Mouse (Mus musculus) heart, embryonic 11.5 days (tissue): ENCODE measurements at regions not wholly inside any gene's neighbourhood (a gene's known extent, or its start where the extent isn't known, plus 50 kb on each side); places are given as distances from the start of the nearest gene placed in this dataset.

Source experiments
- ATAC-seq: fragments of 200-750 bp; cut with Nextera tagmentation; replicated peaks from 2 replicates; pipeline ENCODE4 v1.8.0; 2017; ENCODE audit warnings: moderate library complexity; ENCODE audit not compliant: insufficient number of reproducible peaks, low FRiP score, low TSS enrichment
- H3K27ac ChIP-seq: fragments of 300-500 bp; sonication (generic); 2 replicates; pipeline ENCODE4 v1.5.1; 2014; ENCODE audit warnings: mild to moderate bottlenecking, low read depth, low read length
- H3K27me3 ChIP-seq: fragments of 300-500 bp; sonication (generic); 2 replicates; pipeline ENCODE4 v1.6.1; 2014; ENCODE audit warnings: mild to moderate bottlenecking, low read length, mixed read lengths; ENCODE audit not compliant: control insufficient read depth, insufficient read depth
- H3K36me3 ChIP-seq: fragments of 300-500 bp; sonication (generic); 2 replicates; pipeline ENCODE4 v1.6.1; 2014; ENCODE audit warnings: mild to moderate bottlenecking, low read length, moderate library complexity, mixed read lengths; ENCODE audit not compliant: control insufficient read depth, insufficient read depth
- H3K4me1 ChIP-seq: fragments of 300-500 bp; sonication (generic); 2 replicates; pipeline ENCODE4 v1.6.1; 2014; ENCODE audit warnings: low read length; ENCODE audit not compliant: control insufficient read depth, insufficient read depth
- H3K4me2 ChIP-seq: fragments of 300-500 bp; sonication (generic); 2 replicates; pipeline ENCODE4 v1.6.1; 2014; ENCODE audit warnings: mild to moderate bottlenecking, moderate library complexity
- H3K4me3 ChIP-seq: fragments of 300-500 bp; sonication (generic); 2 replicates; pipeline ENCODE4 v1.5.1; 2014; ENCODE audit warnings: low read depth, low read length
- H3K9ac ChIP-seq: fragments of 300-500 bp; sonication (generic); 2 replicates; pipeline ENCODE4 v1.6.1; 2014; ENCODE audit warnings: mild to moderate bottlenecking, low read depth, low read length, moderate library complexity
- H3K9me3 ChIP-seq: fragments of 300-500 bp; sonication (generic); replicated peaks from 2 replicates; pipeline ENCODE4 v1.6.1; 2016; ENCODE audit warnings: low read length; ENCODE audit not compliant: control insufficient read depth
- WGBS: fragments of 180-500 bp; shearing (Covaris S2); extraction: QIAGEN DNeasy Blood & Tissue Kit; methylation state at CpG from one replicate; pipeline ENCODE4 v1.1.7; 2014; ENCODE audit not compliant: insufficient replicate concordance; 5-methylcytosine and 5-hydroxymethylcytosine counted together

DNA sequence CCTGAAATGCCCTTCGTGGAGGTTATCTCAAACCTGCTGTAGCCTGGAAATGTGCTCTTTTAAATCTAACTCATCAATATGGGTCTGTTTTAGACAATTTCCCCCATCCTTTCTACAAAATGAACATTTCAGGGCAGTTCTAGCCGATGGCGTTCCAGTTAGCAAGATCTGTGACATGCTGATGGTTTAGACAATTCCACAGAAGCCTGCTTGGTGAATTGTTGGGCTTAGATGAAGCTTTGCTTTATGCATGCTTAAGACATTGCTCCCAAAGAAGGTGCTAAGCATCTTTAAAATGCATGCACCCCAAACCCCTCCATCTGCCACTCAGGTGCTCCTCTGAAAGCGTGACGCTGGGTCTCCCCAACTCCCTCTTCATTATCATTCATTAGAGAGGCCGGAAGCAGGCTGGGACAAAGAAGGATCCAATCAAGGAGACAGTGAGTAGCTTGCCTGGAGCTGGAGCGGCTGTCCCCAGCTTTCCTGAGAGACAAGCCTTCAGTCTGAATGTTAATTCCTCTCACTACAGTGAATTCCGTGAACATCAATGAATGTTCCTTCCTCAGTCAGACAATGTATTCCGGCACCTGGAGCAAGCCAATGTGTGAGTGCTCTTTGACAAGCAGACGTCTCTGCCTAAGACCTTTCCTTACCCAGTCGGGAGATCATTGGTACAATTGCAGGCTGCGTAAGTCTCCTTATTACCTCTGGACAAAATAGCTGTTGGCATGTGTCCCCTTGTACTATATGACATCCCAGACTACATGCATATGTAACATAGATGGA lies 127.0 kb upstream of the Sgk1 start:
- Histone ChIP-seq H3K4me1 (no peaks in the 10 kb centered on the region), H3K27me3 (no peaks in the 10 kb centered on the region), H3K36me3 (no peaks in the 10 kb centered on the region), H3K9me3 (no peaks in the 10 kb centered on the region), H3K27ac (no peak overlapping the region), H3K9ac (no peak overlapping the region), H3K4me2 (no peak overlapping the region), H3K4me3 (no peak overlapping the region)
- ATAC-seq: no peak
- WGBS: 62% methylated on average over 12 of the region's 12 CpGs

DNA sequence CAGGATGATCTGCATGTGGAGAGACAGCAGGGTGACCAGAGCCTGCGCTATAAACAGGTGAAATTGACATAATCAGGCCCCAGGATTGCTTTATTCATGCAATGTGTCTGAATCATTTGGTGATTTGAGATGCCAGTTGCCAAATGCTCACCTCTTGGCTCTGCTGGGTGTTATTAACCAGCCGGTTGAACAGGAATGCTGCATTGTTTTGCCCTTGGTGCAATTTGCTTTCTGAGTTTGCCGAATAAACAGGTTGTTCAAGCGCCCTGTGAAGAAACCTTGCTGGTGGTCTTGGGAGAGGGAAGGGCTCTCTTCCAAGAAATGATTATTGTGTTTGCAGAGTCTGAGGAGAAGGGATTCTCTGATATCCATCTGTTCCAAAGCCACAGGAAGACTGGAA lies 126.3 kb upstream of the Sgk1 start:
- H3K4me3 ChIP-seq: no peak overlapping the region
- WGBS: 81% methylated on average over 4 of the region's 4 CpGs

DNA sequence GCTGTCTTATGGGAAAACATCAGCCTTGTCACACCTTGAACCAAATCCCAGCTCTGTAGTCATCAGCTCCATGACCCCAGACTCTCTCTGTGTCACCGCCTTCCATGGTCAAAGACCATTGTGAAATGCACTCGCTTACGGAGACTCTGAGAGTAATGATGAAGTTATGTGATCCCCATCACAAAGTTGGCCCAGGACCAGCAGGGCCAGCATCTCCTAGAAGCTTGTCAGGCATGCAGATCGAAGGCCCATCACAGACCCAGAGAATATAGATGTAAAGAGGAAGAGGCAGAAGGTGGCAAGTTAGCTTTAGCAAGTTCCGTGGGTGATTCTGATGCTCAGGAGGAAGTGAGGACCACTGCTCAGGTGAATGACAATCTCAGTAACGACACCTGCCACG lies 125.2 kb upstream of the Sgk1 start:
- Histone ChIP-seq H3K4me1 (no peaks in the 10 kb centered on the region), H3K36me3 (no peaks in the 10 kb centered on the region), H3K27ac (no peak overlapping the region), H3K27me3 (no peaks in the 10 kb centered on the region), H3K9ac (no peak overlapping the region), H3K9me3 (no peaks in the 10 kb centered on the region), H3K4me2 (no peak overlapping the region), H3K4me3 (no peak overlapping the region)
- ATAC-seq: no peak
- 82% methylated on average over 7 of the region's 7 CpGs for WGBS

More for the DNA sequence above, 126.3 kb upstream of the Sgk1 start:
- no peak overlapping the region for H3K27ac ChIP-seq
- H3K4me2 ChIP-seq: no peak overlapping the region
- H3K4me1 ChIP-seq: no peaks in the 10 kb centered on the region
- no peaks in the 10 kb centered on the region for H3K36me3 ChIP-seq
- no peak for ATAC-seq
- no peaks in the 10 kb centered on the region for H3K27me3 ChIP-seq
- no peak overlapping the region for H3K9ac ChIP-seq
- no peaks in the 10 kb centered on the region for H3K9me3 ChIP-seq

DNA sequence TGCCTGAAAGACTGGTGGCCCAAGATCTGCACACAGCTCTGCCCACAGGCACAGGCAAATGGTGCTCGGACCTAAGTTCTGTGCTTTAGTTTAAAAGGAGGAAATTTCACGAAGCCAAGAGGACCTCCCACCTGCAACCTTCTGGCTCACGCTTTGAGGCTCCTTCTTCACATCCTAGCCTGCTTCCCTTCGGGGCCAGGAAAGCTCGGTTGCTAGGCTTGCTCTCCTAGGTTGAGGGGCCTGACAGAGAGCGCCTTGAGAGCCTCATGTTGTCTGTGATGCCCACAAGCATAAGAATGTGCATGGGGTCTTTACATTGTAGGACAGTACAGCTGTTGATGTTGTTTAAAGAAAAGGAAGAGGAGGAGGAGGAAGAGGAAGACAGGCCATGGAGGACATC lies 123.9 kb upstream of the Sgk1 start:
- no peak for ATAC-seq
- WGBS: 75% methylated on average over 6 of the region's 6 CpGs
- H3K36me3 ChIP-seq: no peaks in the 10 kb centered on the region

DNA sequence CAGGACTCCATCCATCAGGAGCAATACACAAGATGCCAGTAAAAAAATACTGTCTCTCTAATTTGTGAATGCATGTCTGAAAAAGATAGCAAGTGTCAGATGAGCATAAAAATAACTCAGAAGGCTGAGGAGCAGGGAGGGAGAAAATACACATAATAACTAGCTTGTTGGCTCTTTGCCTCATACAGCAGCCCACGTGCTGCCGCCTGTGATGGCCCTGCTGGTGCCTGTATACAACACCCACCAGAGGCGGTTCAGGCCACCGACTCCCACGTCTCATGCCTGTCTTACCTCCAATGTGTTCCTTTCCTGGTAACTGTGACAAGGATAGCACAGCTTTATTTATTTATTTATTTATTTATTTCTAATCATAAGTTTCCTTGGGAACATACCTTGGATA lies 119.5 kb upstream of the Sgk1 start:
- Histone ChIP-seq H3K9me3 (no peaks in the 10 kb centered on the region), H3K27me3 (no peaks in the 10 kb centered on the region), H3K27ac (no peak overlapping the region), H3K4me3 (no peak overlapping the region), H3K9ac (no peak overlapping the region), H3K36me3 (no peaks in the 10 kb centered on the region), H3K4me2 (no peak overlapping the region), H3K4me1 (no peaks in the 10 kb centered on the region)
- 86% methylated on average over 5 of the region's 5 CpGs for WGBS
- ATAC-seq: no peak

More for the DNA sequence above, 123.9 kb upstream of the Sgk1 start:
- H3K9me3 ChIP-seq: no peaks in the 10 kb centered on the region
- no peak overlapping the region for H3K27ac ChIP-seq
- H3K9ac ChIP-seq: no peak overlapping the region
- H3K4me3 ChIP-seq: no peak overlapping the region
- H3K4me1 ChIP-seq: no peaks in the 10 kb centered on the region
- H3K4me2 ChIP-seq: no peak overlapping the region
- H3K27me3 ChIP-seq: no peaks in the 10 kb centered on the region

DNA sequence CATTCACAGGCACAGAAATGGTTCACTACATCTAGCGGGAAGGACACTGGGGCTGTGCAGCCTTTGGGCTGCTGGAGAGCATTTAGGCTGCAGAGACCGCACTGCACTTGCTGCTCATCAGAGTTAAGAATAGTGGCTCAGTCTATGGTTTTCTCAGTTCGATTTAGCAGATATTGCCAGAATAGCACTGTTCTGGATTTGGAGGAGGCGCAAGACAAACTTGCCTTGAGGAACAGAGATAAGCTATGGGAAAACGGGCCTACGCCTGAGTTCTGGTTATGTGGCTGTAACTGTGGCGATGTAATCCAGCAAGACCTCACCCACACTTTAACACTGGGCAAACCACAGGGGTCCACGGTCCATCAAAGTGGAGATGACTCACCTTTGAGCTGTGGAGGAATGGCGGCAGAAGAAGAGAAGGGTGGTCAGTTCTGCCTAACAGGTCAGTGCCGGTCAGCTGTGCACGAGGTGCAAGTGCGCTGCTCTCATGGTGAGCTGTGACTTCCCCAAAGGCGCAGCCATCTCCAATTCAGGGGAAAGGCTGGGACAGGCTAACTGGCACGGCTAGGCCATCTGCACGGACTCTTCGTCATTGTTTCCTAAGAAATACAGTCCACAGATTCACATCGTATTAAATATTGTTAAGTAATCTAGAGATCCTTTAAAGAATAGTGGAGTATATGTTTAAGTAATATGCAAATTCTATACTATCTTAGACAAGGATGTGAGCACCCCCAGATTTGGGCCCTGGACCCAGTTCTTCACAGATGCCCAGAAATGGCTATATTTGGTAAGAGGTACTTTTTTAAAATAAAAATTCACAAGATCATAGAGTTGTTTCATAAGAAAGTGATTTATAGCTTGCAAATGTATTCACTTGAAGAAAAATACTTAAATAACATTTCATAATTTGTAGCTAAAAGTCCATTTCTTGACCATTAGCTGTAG lies 118.7 kb upstream of the Sgk1 start:
- Histone ChIP-seq H3K4me3 (no peak overlapping the region), H3K27me3 (no peaks in the 10 kb centered on the region), H3K4me1 (no peaks in the 10 kb centered on the region), H3K9me3 (no peaks in the 10 kb centered on the region), H3K9ac (no peak overlapping the region), H3K27ac (no peak overlapping the region), H3K36me3 (no peaks in the 10 kb centered on the region), H3K4me2 (no peak overlapping the region)
- WGBS: 86% methylated on average over 17 of the region's 17 CpGs
- ATAC-seq: no peak

DNA sequence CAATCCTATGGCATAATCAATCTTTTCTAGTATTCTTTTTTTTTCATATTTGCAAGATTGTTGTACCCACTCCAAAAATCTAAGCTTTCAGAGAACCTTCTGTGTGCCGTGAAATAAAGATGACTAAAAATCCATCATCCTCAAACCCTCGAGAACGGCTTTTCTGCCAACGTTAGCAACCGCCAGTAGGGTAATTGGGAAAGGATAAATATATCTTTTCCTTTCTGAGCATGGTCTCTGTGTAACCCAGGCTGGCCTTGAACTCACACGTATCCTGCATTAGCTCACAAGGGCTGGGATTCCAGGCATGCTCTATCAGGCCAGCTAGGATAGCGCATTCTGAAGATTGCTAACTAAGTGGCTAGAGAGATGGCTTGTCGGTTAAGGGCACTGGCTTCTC lies 117.9 kb upstream of the Sgk1 start:
- no peak for ATAC-seq
- Histone ChIP-seq H3K9me3 (no peaks in the 10 kb centered on the region), H3K36me3 (no peaks in the 10 kb centered on the region), H3K27ac (no peak overlapping the region), H3K4me1 (no peaks in the 10 kb centered on the region), H3K27me3 (no peaks in the 10 kb centered on the region), H3K4me3 (no peak overlapping the region), H3K9ac (no peak overlapping the region), H3K4me2 (no peak overlapping the region)
- 83% methylated on average over 8 of the region's 8 CpGs for WGBS

DNA sequence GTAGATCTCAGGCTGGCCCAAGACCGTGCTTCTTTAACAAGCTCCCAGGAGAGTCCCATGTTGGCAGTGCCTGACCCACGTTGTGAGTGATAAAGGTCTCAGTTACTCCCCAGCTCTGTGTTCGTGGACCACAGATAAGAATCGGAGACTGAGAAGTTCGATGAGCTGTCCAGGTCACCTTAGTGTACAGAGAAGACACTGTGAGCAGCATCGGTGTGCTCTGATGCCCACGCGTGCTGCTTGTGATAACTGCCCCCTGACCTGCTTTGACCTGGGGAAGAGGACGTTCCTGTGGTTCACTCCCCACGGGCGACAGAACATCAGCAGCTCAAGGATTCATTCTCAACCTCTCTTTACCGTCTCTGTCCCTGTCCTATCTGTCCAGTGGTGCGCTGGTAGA lies 117.1 kb upstream of the Sgk1 start:
- no peaks in the 10 kb centered on the region for H3K36me3 ChIP-seq
- H3K27ac ChIP-seq: no peak overlapping the region
- H3K4me3 ChIP-seq: no peak overlapping the region
- no peaks in the 10 kb centered on the region for H3K27me3 ChIP-seq
- H3K9ac ChIP-seq: no peak overlapping the region
- no peaks in the 10 kb centered on the region for H3K4me1 ChIP-seq
- H3K4me2 ChIP-seq: no peak overlapping the region
- no peak for ATAC-seq
- no peaks in the 10 kb centered on the region for H3K9me3 ChIP-seq
- 69% methylated on average over 13 of the region's 13 CpGs for WGBS
